Mouse (Mus musculus): ENCODE measurements around the gene Mucl3. TPM values are rescaled to one million over a fixed set of nuclear protein-coding genes. Genes with fewer than 3 reads are reported as not detected.

Mucl3 gene
- total and polyA plus RNA-seq, 2 experiments from 2014 or later = 0.77 TPM; not detected in 1

- H3K4me2 ChIP-seq (ENCODE audit: low read depth, low read length, poor library complexity, severe bottlenecking) = no peak overlapping the region
- TF ChIP-seq CTCF (IDR thresholded peaks at IDR 0.05) = no peak
- DNase-seq (ENCODE audit: low spot score) (no peak), ATAC-seq (ENCODE audit: low FRiP score) (no peak)
- H3K9me3 ChIP-seq (ENCODE audit: low read length) = no peaks in the 10 kb centered on the region
- no peak overlapping the region for H3K27ac ChIP-seq (ENCODE audit: low read depth, low read length)
- no peaks in the 10 kb centered on the region for H3K27me3 ChIP-seq (ENCODE audit: insufficient read depth, low read length)
- no peak overlapping the region for H3K4me3 ChIP-seq (ENCODE audit: low read depth, low read length)
- H3K4me1 ChIP-seq (ENCODE audit: insufficient read depth, low read length) = peaks cover 6% of the 10 kb centered on the region; the same call in 1 of the 2 replicates
- H3K9ac ChIP-seq (replicated peaks; ENCODE audit: low read length, poor library complexity, severe bottlenecking) = no peak overlapping the region
- H3K36me3 ChIP-seq (ENCODE audit: insufficient read depth, low read length) = 0 out of 2 replicates have a peak, but pooled peaks cover 8% of the 10 kb centered on the region
- 93% methylated on average over 9 of the region's 9 CpGs for WGBS
Measured at GRCm38 (mm10) chr17:35669731-35670130, 26.2 kb upstream of the Mucl3 start.

DNA sequence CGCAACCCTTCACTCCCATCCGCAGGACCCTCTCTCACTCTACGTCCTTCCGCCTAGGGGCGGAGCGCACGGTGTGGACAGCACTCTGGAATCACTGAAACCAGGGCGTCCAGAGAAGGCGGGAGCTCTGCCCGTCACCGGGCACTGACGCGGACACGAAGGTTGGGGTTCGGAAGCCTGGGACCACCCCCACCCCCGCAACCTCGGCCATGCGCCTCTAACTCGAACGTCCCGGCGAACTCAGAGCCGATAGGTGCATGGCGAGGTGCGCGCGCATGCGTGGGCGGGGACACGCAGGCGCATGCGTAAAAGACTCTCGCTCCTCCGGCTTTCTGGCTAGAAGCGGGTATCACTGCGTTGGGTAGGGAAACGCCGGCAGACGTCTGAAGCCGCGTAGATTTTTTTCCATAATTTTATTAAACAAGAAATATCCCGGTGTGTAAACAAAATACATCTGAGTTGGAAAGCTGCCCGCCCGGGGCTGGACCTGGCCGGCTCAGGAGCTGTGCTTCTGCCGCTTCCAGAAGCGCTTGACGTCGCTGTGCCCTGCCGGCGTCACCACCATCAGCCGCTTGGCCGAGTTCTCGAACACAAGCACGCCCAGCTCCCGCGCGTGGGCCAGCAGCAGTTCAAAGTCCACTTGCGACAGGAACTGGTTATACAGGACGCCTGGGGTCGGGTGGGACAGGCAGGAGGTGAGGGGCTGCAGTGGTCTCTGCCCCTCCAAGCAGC, 24.0 kb upstream of the Mucl3 start, which contains the start of gene Vars2:
Gene Vars2, minus strand, starts transcription at position 259 of the 732 bp plus-strand sequence.
- H3K4me1 ChIP-seq (ENCODE audit: insufficient read depth, low read length) = 0 out of 2 replicates have a peak, but pooled peaks cover 4% of the 10 kb centered on the region
- peak within 1 kb of the TSS; percentile 51 for H3K4me3 ChIP-seq (ENCODE audit: low read depth, low read length)
- no peak for TF ChIP-seq CTCF (IDR thresholded peaks at IDR 0.05)
- DNase-seq (ENCODE audit: low spot score) = peak; percentile 96
- H3K9ac ChIP-seq (replicated peaks; ENCODE audit: low read length, poor library complexity, severe bottlenecking) = peak within 1 kb of the TSS; percentile 58
- H3K4me2 ChIP-seq (ENCODE audit: low read depth, low read length, poor library complexity, severe bottlenecking) = peak within 1 kb of the TSS; percentile 79
- H3K9me3 ChIP-seq (ENCODE audit: low read length) = no peaks in the 10 kb centered on the region
- WGBS = under 1% methylated on average over 61 of the region's 61 CpGs
- H3K27ac ChIP-seq (ENCODE audit: low read depth, low read length) = peak within 1 kb of the TSS; percentile 80
- H3K27me3 ChIP-seq (ENCODE audit: insufficient read depth, low read length) = no peaks in the 10 kb centered on the region
- H3K36me3 ChIP-seq (ENCODE audit: insufficient read depth, low read length) = peaks cover 22% of the 10 kb centered on the region
- ATAC-seq (ENCODE audit: low FRiP score) = peak; percentile 91

GRCm38 (mm10) chr17:35666851-35667256, 23.4 kb upstream of the Mucl3 start:
- Histone ChIP-seq H3K27me3 (ENCODE audit: insufficient read depth, low read length) (no peaks in the 10 kb centered on the region), H3K27ac (ENCODE audit: low read depth, low read length) (peak overlapping the region; percentile 80), H3K9me3 (ENCODE audit: low read length) (no peaks in the 10 kb centered on the region), H3K4me3 (ENCODE audit: low read depth, low read length) (peak overlapping the region; percentile 51), H3K9ac (replicated peaks; ENCODE audit: low read length, poor library complexity, severe bottlenecking) (peak overlapping the region; percentile 58), H3K4me2 (ENCODE audit: low read depth, low read length, poor library complexity, severe bottlenecking) (peak overlapping the region; percentile 79), H3K36me3 (ENCODE audit: insufficient read depth, low read length) (peaks cover 23% of the 10 kb centered on the region), H3K4me1 (ENCODE audit: insufficient read depth, low read length) (0 out of 2 replicates have a peak, but pooled peaks cover 4% of the 10 kb centered on the region)
- peak; percentile 7 for TF ChIP-seq CTCF (IDR thresholded peaks at IDR 0.05)
- ATAC-seq (ENCODE audit: low FRiP score) (peak; percentile 64), DNase-seq (ENCODE audit: low spot score) (peak; percentile 47)
- 3% methylated on average over 13 of the region's 13 CpGs for WGBS

GRCm38 (mm10) chr17:35665957-35666515, 22.5 kb upstream of the Mucl3 start:
- peaks cover 30% of the 10 kb centered on the region for H3K36me3 ChIP-seq (ENCODE audit: insufficient read depth, low read length)
- H3K27me3 ChIP-seq (ENCODE audit: insufficient read depth, low read length) = no peaks in the 10 kb centered on the region
- 80% methylated on average over 17 of the region's 17 CpGs for WGBS
- TF ChIP-seq CTCF (IDR thresholded peaks at IDR 0.05) = peak; percentile 56
- 0 out of 2 replicates have a peak, but pooled peaks cover 4% of the 10 kb centered on the region for H3K4me1 ChIP-seq (ENCODE audit: insufficient read depth, low read length)
- H3K9me3 ChIP-seq (ENCODE audit: low read length) = no peaks in the 10 kb centered on the region
- H3K4me3 ChIP-seq (ENCODE audit: low read depth, low read length) = no peak overlapping the region
- no peak for DNase-seq (ENCODE audit: low spot score)
- no peak for ATAC-seq (ENCODE audit: low FRiP score)
- no peak overlapping the region for H3K27ac ChIP-seq (ENCODE audit: low read depth, low read length)
- no peak overlapping the region for H3K4me2 ChIP-seq (ENCODE audit: low read depth, low read length, poor library complexity, severe bottlenecking)
- no peak overlapping the region for H3K9ac ChIP-seq (replicated peaks; ENCODE audit: low read length, poor library complexity, severe bottlenecking)

DNA sequence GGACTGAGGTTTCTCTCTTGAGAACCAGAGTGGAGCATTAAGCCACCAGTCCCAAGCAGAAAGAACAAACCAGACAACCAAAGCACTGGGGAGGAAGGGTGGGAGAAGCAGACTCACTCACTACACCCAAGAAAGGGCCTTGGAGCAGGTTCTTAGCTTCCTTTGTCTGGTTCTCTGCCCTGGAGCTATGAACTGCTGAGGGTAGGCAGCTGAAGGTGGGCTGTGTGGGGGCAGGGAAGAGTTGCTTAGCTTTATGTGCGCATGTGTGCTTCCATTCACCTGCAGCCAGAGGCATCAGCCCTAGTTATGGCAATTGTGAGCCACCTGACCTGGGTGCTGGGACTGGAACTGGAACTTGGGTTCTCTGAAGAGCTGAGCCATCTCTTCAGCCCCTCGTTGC, 9.6 kb upstream of the Mucl3 start:
- H3K4me1 ChIP-seq (ENCODE audit: insufficient read depth, low read length) = no peaks in the 10 kb centered on the region
- no peak for ATAC-seq (ENCODE audit: low FRiP score)
- WGBS = 87% methylated on average over 2 of the region's 2 CpGs

GRCm38 (mm10) chr17:35649429-35649828, 5.9 kb upstream of the Mucl3 start:
- DNase-seq (ENCODE audit: low spot score) (no peak), ATAC-seq (ENCODE audit: low FRiP score) (no peak)
- H3K9ac ChIP-seq (replicated peaks; ENCODE audit: low read length, poor library complexity, severe bottlenecking) = no peak overlapping the region
- H3K27ac ChIP-seq (ENCODE audit: low read depth, low read length) = no peak overlapping the region
- H3K4me2 ChIP-seq (ENCODE audit: low read depth, low read length, poor library complexity, severe bottlenecking) = no peak overlapping the region
- H3K9me3 ChIP-seq (ENCODE audit: low read length) = no peaks in the 10 kb centered on the region
- no peak overlapping the region for H3K4me3 ChIP-seq (ENCODE audit: low read depth, low read length)
- H3K4me1 ChIP-seq (ENCODE audit: insufficient read depth, low read length) = no peaks in the 10 kb centered on the region
- no peak for TF ChIP-seq CTCF (IDR thresholded peaks at IDR 0.05)
- H3K36me3 ChIP-seq (ENCODE audit: insufficient read depth, low read length) = no peaks in the 10 kb centered on the region
- H3K27me3 ChIP-seq (ENCODE audit: insufficient read depth, low read length) = no peaks in the 10 kb centered on the region
- WGBS = 77% methylated on average over 2 of the region's 2 CpGs

More for the DNA sequence above, 9.6 kb upstream of the Mucl3 start:
- H3K27me3 ChIP-seq (ENCODE audit: insufficient read depth, low read length) = no peaks in the 10 kb centered on the region
- H3K9ac ChIP-seq (replicated peaks; ENCODE audit: low read length, poor library complexity, severe bottlenecking) = no peak overlapping the region
- H3K9me3 ChIP-seq (ENCODE audit: low read length) = no peaks in the 10 kb centered on the region
- no peak overlapping the region for H3K4me3 ChIP-seq (ENCODE audit: low read depth, low read length)
- no peak overlapping the region for H3K27ac ChIP-seq (ENCODE audit: low read depth, low read length)
- no peak overlapping the region for H3K4me2 ChIP-seq (ENCODE audit: low read depth, low read length, poor library complexity, severe bottlenecking)
- no peak for DNase-seq (ENCODE audit: low spot score)
- TF ChIP-seq CTCF (IDR thresholded peaks at IDR 0.05) = no peak
- H3K36me3 ChIP-seq (ENCODE audit: insufficient read depth, low read length) = peaks cover 30% of the 10 kb centered on the region
